Mouse (Mus musculus) layer of hippocampus, postnatal 10 days (tissue): Measurements from ENCODE around the gene 1700113H08Rik. TPM values are rescaled to one million over a fixed set of nuclear protein-coding genes. Genes with fewer than 3 reads are reported as not detected.
A peak's percentile ranks its signal among the peaks of the same experiment; 100 is the strongest.

Experiments used
- DNase-seq, 2 experiments: peaks; one replicate each; pipeline ENCODE4 v3.0.0; 2021; ENCODE audit warnings: low spot score in 2 of 2
- long read RNA-seq: library from polyadenylated mRNA; stranded (forward); transcript quantifications from one replicate; pipeline ENCODE4 v2.0.0, GENCODE M21; 2023
- total RNA-seq, 2 experiments: library from RNA; stranded (reverse); gene quantifications; 2 replicates each; pipeline ENCODE4 v1.2.3; 2021

Gene 1700113H08Rik
- total RNA-seq, result not detected
- long read RNA-seq, result 0 reads

DNA sequence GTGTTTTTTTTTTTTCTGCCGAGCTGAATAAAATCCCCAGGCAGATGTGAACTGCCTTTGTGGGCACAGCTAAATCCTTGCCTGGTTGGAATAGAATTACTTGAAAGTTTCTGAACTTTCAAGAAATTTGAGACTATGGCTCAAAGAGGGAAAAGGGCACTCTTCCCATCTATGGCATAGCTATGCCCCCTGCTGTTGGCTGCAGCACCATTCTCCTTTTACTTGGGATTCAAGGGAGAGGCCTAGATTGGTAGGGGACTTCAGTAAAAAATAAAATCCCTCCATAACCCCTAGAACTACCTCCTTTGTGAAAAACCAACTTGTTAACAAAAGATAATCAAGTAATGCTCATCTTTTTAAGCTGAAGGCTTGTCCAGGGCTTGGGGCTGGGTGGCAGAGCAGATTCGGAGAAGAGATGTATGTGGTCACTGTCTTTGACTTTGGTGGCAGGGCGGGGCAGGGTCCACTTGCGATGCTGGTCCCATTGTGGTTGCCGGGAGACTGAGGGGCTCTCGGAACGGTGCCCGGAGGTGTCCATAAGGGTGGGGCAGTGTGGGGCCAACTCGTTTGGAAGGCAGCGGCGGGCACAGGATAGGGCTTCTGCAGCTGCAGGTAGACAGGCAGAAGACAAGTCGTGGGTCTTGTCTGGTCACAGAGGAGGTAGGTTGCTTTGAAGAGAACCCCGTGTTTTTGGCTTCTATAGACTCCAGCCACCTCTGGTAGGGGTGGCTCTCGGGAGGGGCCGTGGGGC lies at the start of gene 1700113H08Rik:
1700113H08Rik (plus strand) TSS at position 546 of the 751 bp plus-strand sequence.
- peak; percentile 22 to 43 for DNase-seq

DNA sequence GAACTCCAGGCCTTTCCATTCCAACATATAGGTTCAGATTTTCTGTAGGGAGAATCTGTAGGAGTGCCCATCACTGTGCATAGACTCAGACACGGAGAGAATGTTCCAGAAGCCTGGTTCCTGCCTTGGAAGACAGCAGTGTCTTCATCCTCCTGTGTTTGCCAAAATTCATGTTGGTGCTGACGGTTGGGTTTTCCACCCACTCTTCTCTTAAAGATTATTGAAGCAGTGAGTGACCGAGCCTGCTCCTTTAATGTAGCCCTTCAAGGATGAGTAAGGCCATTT lies 49.7 kb upstream of the 1700113H08Rik start:
- no peak for DNase-seq

DNA sequence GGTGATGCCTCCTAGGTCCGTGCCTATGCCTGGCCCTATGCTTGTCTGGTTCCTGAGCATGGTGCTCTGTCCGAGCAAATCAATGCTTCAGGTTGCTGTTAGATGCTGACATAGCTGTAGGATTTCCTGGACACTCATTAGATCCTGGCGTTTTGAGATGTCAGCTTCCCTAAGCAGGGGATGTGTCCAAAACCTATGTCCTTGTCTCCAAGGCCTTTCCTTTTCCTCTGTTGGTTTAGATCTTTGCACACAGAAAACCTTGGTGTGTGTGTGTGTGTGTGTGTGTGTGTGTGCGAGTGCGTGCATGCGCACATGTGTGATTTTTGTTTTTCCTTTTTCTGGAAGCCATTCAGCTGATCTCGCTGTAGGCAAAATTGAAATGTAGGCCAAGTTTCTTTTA lies 45.8 kb upstream of the 1700113H08Rik start:
- no peak for DNase-seq

DNA sequence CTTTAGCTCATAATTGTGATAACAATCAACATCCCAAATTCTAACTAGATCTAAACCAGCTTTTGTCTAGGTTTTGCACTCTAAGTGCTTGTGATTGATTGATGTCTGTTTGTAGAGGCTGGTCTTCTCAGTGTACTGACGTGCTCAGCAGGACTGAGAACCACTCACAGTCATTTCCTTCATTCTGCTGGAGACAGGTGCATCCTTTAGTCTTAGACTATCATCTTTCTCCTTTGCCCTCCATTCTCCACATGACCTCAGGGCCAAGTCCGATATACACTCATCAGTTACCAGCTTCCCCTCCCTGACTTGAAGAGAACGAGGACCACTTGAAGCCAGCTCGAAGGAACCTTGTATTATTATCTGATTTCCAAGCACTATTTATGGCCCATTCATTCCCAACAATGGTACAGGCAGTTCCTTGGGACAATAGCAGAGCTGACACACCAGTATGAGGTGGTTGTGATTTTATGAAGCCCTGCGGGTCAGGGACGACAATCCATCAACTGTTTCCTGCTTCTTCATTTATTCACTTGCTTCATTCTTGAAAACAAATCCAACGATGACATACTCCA lies 43.4 kb upstream of the 1700113H08Rik start:
- DNase-seq, result no peak

DNA sequence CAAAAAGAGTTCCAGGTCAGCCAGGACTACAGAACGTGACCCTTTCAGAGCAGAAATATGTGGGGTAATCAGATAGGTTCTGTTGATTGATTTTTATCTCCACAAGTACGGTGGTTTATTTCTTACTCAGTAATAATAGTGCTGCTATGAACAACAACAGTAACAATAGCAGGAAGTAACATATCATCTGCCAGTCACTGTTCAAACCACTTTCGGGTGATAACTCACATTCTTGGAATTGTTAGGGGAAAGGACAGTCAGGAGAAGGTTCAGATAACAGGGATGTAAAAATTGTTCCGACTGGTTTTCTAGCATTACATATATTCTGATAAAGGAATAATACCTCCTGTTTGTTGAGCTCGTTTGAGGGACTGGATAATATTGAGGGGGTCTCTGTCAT lies 42.4 kb upstream of the 1700113H08Rik start:
- no peak for DNase-seq

DNA sequence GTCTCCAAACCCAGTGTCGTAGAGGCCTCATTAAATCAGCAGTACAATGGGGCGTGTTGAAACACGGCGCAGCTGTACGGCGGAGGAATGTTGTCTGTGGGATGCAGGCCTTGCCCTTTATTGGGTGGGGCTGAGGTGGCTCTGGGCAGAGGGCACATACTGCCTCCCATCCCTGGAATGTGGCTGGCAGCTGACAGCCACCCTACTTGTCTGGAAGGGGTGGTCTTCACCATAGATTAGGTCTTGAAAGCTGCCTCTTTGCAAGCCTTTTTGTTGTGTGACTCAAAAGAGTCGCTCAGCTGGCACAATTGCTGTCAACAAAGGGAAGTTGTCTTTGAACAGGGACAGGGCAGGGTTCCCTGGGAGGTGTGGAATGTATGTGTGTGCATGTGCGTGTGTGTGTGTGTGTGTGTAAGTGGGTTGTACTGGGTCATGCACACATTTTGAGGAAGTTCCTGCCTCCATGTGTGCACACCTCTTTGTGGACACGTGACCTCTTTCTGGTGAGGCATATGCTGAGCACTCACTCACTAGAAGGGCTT lies 41.6 kb upstream of the 1700113H08Rik start:
- DNase-seq, result no peak

DNA sequence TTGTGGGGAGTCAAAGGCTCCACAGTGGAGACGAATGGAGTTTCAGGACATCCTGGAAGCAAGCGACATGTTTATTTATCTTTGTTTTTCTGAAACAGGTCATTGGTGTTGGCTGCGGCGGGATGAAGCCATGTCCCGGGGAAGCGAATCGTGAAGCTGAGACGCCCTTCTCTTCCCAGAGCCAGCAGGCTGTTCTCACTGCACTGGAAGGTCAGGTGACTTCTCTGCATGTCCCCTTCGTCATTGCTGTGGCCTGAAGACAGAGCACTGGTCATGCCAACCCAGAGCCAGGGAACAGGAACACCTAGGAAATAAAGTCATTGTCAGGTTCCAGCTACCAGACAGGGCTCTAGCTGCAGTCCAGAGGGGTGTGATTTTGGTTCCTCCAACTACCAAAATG lies 39.0 kb upstream of the 1700113H08Rik start:
- no peak for DNase-seq

DNA sequence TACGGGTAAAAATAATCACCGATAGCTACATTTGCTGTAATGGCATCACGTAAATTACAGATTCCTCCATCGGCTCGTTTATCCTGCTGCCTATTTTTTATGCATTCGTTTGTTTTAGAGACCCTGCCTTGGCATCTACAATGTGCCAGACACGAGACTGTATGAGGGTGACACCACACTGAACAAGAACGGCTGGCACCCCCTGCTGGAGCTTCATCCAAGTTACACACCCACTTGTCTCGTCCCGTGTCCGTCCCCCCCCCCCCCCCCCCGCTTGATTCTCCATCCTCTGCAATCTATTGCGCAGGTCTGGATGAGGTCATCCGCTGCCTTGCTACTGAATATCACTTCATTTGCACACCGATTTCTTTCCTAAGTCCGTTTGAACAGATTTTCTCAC lies 37.1 kb upstream of the 1700113H08Rik start:
- DNase-seq, result peak; percentile 63 to 73

DNA sequence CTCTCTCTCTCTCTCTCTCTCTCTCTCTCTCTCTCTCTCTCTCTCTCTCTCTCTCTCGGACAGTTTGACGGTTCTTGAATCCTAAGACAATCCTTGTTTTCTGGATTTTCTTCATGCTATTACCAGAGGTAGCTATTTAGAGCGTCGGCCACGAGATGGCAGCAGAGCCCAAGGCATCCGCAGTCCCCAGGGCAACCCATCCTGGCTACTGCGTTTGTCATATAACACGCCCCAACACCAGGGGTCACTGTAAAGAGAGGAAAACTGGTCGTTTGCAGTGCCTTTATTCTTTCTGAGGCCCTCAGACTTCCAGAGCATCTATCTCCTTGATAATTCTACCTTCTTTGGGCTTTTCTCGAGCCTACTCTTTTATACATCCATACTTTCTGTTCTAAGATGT lies 33.0 kb upstream of the 1700113H08Rik start:
- peak; percentile 92 for DNase-seq

DNA sequence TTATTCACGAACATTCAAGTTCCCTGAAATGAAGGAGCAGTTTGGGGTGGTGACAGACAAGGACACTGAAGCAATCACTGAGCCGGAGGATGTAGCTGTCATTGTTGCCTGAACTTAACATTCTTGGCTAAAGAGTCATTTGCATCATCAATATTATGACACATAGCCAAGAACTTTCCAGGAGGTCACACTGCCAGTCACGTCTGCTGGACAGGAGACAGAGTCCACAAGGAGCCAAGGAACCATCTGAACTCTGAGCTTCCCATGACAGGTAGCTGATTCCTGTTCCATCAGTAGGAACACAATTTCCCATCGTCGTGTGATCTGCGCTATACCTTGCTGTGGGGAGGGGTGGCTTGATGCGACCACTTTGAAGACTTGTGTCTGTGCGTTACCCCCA lies 25.1 kb upstream of the 1700113H08Rik start:
- no peak for DNase-seq

DNA sequence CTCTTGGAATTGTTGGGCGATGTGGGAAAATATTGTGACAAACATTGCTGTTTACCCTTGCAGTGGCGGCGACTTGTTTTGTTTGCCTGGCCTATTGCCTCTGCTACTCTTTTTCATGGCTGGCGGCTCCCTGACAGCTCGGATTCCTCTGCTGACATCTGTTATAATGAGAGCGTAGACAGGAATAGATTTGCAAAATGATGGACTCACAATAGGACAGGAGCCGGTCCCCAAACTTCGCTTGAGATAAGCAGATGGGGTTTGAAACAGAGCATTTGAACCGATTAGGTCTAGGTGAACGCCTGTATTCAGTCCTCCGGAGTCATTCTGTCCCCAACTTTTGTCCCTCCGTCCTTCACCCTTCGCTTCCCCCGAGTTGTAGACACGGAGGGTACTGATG lies 22.0 kb upstream of the 1700113H08Rik start:
- peak in 1 of 2 experiments; percentile 23 for DNase-seq

DNA sequence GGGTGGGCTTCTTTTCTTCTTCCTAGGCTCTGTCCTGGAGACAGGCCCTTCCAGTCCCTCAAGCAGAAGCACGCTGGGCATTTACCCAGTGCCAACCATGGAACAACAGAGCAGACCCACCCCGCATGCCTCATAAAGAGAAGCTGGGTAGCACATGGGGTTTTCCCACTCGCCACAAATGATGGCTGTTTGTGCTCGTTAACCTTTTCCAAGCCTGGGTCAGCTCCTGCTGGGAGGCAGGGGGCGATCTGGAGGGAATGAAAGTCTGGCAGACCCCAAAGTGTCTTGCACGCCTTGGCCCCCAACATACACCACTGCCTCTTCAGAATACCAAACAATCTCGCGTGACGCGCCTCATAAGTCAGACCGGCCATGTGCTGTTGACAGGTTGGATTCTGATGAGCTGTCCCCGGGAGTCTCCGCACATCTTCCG lies 21.6 kb upstream of the 1700113H08Rik start:
- peak in 1 of 2 experiments; percentile 16 for DNase-seq

DNA sequence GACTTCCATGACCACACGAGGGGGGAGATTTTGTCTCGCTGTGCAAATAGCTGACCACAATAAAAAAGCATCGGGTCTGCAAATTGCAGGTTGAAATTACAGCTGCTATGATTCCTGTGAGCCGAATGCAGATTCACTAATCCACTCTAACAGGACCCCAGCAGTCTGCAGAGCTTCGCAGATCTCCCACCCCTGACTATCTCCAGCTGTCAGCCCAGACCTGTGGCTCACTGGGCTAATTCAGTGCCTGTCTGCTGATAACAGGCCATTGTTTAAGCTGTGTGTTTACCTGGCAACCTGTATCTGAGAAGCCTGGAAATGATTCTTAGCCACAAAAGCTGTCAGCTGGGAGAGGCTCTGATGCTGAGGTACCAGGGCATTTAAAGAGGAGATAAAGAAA lies 20.8 kb upstream of the 1700113H08Rik start:
- no peak for DNase-seq

DNA sequence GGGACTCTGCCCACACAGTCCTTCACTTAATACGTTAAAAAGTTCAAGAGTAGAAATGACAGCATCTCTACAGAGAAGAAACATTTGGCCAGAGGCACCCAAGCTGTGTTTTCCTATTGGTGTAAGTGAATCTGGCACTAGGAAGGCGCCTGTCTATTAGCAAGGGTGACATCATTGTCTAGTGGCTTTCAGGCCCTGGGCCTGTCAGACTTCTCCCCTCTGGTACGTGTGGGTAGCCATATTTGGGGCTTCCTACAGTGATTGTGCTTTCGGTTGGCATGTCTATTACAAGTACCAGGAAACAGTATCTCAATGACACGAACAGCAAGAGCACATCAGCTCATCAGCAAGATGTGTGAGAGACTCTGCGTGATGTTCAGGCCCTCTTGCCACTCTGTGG lies 18.5 kb upstream of the 1700113H08Rik start:
- DNase-seq, result no peak

DNA sequence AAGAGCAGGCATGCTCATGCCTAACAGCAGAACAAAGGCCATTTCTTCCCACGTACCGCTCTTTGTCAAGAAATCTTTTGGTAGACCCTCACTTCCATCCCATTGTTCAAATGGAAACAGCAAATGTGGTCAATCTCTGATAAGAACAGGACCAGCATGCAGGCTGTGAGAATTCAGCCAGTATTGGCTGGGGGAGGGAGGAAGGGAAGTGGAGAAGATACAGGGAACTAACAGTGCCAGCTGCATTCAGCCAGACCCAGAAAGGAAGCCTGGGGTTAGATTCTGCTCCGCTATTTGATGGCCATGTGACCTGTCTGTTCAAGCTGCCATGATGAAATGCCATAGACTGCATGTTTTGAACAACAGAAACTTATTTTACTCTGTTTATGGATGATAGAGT lies 18.0 kb upstream of the 1700113H08Rik start:
- no peak for DNase-seq

DNA sequence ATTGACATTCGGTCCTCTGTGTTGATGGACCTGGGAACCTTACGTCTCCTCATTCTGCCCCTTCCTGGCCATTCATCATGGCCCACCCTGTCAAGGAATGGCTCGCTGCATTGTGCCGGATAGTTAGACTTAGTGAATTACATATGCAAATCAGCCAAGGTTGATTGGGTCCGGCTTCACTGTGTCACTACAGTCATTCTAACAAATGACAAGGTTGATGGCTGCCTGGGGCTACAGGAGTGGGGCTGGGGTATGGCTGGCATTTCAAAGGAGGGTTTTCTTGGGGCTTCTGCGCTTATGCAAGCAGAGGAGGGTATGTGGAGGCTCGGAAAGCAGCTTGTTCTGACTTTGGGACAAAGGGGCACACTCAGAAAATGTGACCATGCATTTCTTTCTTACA lies 16.6 kb upstream of the 1700113H08Rik start:
- no peak for DNase-seq

DNA sequence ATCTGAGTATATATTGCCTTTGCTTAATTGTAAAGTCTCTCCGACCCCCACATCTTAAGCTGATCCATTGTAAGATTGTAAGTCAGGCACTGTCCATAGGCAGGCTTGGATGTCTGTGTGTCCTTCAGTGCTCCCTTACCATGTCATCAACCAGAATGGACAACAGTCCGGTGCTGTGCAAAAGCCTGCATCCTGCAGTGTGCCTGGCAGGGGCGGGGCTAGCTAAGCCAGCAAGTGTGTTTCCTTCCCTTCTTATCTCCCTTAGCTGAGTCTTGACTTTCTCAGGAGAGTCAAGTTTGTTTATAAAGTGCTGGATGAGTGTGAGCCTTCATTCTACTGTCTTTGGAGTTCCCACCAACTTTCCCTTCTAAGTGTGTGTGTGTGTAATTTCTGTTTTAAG lies 12.6 kb upstream of the 1700113H08Rik start:
- DNase-seq, result no peak

DNA sequence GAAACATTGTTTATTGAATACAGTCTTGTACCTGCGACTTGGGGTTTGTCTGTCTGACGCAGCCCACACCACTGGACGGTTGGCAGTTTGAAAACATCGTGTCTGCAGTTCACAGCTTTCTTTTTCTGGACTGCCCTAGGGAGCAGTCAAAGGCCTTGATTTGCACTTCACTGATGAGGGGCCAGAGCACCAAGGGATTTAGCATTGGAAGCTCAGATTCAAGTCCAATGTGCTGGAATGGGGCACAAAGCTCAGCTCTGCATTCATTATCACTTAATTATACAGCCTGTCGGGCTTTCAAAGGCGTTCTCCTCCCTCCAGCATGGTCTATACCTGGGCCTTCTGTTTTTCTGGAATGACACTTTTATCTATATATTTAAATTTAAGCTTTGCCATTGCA lies 11.4 kb upstream of the 1700113H08Rik start:
- DNase-seq, result no peak

DNA sequence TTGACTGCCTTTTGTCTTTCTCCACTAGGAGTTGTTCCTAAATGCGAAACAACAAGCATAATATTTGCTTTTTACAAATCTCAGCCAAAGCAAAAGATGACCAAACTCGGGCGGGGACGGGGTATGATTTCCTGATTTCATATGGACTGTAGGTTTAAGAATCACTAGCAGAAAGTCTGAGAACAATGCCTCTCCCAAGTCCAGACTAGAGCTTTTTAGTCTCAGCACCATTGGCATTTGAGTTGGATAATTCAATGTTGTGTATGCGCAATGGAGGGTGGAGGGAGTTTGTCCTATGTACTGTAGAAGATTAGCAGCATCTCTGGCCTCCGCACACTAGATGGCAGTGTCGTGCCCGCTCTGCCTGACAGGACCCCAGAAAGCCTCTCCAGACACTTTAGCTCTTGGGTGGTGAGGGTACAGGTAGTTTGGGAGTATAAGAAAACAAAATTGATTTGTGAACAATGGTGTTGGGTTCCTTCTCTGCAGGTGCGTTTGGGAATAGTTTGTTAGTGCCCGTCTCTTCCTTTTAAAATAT lies 10.8 kb upstream of the 1700113H08Rik start:
- no peak for DNase-seq

DNA sequence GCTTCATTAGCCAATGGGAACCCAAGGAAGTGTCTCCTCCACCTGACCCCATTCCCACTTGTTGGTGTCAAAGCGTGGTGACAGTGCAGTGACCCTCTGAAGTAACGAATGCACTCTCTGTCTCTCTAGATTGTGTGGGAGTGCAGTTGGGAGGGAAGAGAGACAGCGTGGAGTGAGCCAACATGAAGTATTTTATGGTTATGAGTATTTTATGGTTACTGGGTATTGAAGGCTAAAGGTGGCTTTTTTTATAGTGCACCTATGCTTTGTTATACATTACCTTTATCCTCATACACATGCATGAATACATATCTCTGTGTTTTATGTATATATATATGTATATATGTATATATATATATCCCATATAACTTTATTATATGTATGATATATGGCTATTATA lies 8.7 kb upstream of the 1700113H08Rik start:
- no peak for DNase-seq

DNA sequence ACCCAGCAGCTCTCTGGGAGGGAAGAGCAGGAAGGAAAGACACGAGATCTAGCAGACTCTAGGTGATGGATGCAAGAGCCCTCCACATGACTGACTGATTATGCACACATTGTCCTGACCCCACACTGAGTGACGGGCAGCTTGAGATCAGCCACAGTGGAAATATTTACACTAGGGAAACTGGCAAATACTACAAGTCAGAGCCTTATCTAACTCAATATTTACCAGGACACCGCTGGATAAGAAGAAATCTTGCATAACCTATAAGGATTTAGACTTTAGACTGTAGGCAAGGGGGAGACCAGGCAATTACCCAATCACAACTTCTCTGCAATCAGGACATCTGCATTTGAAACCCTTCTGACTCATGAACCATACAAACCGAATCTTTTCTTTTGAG lies 6.1 kb upstream of the 1700113H08Rik start:
- DNase-seq, result no peak

DNA sequence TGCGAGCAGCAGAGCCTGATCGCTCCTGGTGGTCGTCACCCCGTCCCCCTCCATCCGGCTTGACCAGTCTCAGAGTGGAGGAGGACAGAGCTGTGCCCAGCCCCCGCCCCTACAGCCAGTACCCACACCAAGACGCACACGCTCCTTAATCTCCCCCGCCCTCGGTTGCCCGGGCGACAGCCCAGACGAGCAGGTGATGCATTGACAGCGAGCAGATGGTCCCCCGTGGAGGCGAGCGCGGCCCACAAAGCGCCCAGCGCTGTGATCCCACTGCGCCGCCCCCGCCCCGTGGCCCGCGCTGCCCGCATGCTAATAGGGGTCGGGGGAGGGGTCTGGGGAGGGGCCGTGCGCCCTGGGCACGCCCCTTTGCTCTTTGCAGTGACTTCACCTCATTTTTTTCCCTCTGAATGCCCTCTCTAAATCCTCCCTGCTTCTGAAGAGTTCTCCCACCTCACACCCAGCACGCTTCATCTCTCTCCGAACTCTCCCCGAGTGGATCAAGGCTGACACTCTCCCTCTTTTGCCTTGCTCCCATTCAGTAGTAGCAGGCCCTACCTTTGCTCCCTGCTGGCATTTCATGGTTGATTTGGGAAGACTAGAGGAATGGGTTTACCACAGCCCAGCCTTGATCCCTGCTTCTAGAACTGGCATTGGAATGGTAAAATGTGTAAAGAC lies 543 bp downstream of the 1700113H08Rik start:
- peak; percentile 57 to 74 for DNase-seq
